21 mouse cellular contexts compared by ENCODE assay signal in genomic region chr11:114444211-114444610, GRCm38 (mm10).
"Had no signal": no experiment of that assay in that cellular context is flagged by ENCODE, and none has a peak within 500 bp of the region (broad histone marks: within the 10 kb centered on the region; RNA-seq: fewer than 3 reads in every experiment).

No protein-coding gene starts in this region.

- H3K36me3 ChIP-seq: intestine, embryonic 15.5 days; limb, embryonic 13.5 days; liver, embryonic 12.5 days; liver, embryonic 15.5 days; midbrain, embryonic 10.5 days; neural tube, embryonic 12.5 days; neural tube, embryonic 15.5 days had no signal

- H3K4me3 ChIP-seq: intestine, embryonic 15.5 days; layer of hippocampus, adult 2 months; limb, embryonic 13.5 days; liver, embryonic 12.5 days; liver, embryonic 15.5 days; megakaryocyte, embryonic 14.5 days; midbrain, embryonic 10.5 days; neural tube, embryonic 12.5 days; neural tube, embryonic 15.5 days had no signal

- ATAC-seq: intestine, embryonic 15.5 days; liver, embryonic 12.5 days had no signal

- H3K27ac ChIP-seq: intestine, embryonic 15.5 days; kidney, postnatal 0 days; layer of hippocampus, adult 2 months; limb, embryonic 13.5 days; liver, embryonic 12.5 days; liver, embryonic 15.5 days; midbrain, embryonic 10.5 days; neural tube, embryonic 12.5 days; neural tube, embryonic 15.5 days; stomach, postnatal 0 days had no signal

- DNase-seq: kidney, adult 11 months; layer of hippocampus, adult 9-11 months; liver; midbrain, embryonic 14.5 days; right cerebral cortex, adult 18-20 months; right cerebral cortex, postnatal 14 days; right cerebral cortex, postnatal 4 days; thymus, adult 2 months; thymus, postnatal 14 days; thymus, postnatal 4 days had no signal

- H3K4me2 ChIP-seq: intestine, embryonic 15.5 days; limb, embryonic 13.5 days; liver, embryonic 12.5 days; liver, embryonic 15.5 days; neural tube, embryonic 12.5 days; neural tube, embryonic 15.5 days had no signal

- H3K27me3 ChIP-seq: intestine, embryonic 15.5 days; liver, embryonic 15.5 days; neural tube, embryonic 12.5 days; neural tube, embryonic 15.5 days had no signal

- H3K9ac ChIP-seq: intestine, embryonic 15.5 days; limb, embryonic 13.5 days; liver, embryonic 12.5 days; liver, embryonic 15.5 days; neural tube, embryonic 12.5 days; neural tube, embryonic 15.5 days had no signal

- H3K9me3 ChIP-seq: intestine, embryonic 15.5 days; limb, embryonic 13.5 days; liver, embryonic 12.5 days; liver, embryonic 15.5 days; neural tube, embryonic 12.5 days; neural tube, embryonic 15.5 days had no signal
